Mouse (Mus musculus) heart, postnatal 36 days (tissue): ENCODE measurements around the gene Tcl1. TPM values are rescaled to one million over a fixed set of nuclear protein-coding genes. Genes with fewer than 3 reads are reported as not detected.
A peak's percentile ranks its signal among the peaks of the same experiment; 100 is the strongest.
"Not testable (repeated sequence)": the region's sequence is repeated elsewhere in the genome, so short reads cannot be mapped to it uniquely, and the experiment has no call there.

ENCODE experiments used
- DNase-seq, 2 experiments: peaks; one replicate each; pipeline ENCODE4 v3.0.0; 2021 to 2022
- intact Hi-C: fragments of 180-260 bp; cut with DNase I; formaldehyde crosslinking; loops from one replicate; pipeline ENCODE4 v1.15.1; 2025
- total RNA-seq, 2 experiments: library from RNA; stranded (reverse); gene quantifications; 2 replicates each; pipeline ENCODE4 v1.2.3; 2021

Tcl1 gene
- not detected for total RNA-seq

GRCm38 (mm10) chr12:105222601-105223319 is at the start of gene Tcl1:
Gene Tcl1, minus strand, starts transcription at chr12:105222793.
- no peak for DNase-seq
- intact Hi-C loops, result no loop called here

GRCm38 (mm10) chr12:105271016-105271965 is 48.7 kb upstream of the Tcl1 start:
- intact Hi-C loops, result no loop called here

GRCm38 (mm10) chr12:105267076-105267475 is 44.5 kb upstream of the Tcl1 start:
- no peak for DNase-seq
- intact Hi-C loops, result no loop called here

More at GRCm38 (mm10) chr12:105271016-105271965, 48.7 kb upstream of the Tcl1 start:
- no peak for DNase-seq

GRCm38 (mm10) chr12:105266096-105266495 is 43.5 kb upstream of the Tcl1 start:
- peak; percentile 1 to 25 for DNase-seq
- intact Hi-C loops, result no loop called here

GRCm38 (mm10) chr12:105259221-105259620 is 36.6 kb upstream of the Tcl1 start:
- intact Hi-C loops, result no loop called here
- DNase-seq, result no peak

GRCm38 (mm10) chr12:105258787-105259186 is 36.2 kb upstream of the Tcl1 start:
- DNase-seq, result no peak
- intact Hi-C loops, result no loop called here

GRCm38 (mm10) chr12:105253796-105254195 is 31.2 kb upstream of the Tcl1 start:
- intact Hi-C loops, result no loop called here
- no peak for DNase-seq

GRCm38 (mm10) chr12:105248763-105249233 is 26.2 kb upstream of the Tcl1 start:
- intact Hi-C loops, result no loop called here
- DNase-seq, result peak in 1 of 2 experiments; percentile 1

GRCm38 (mm10) chr12:105239060-105239459 is 16.5 kb upstream of the Tcl1 start:
- intact Hi-C loops, result no loop called here
- no peak for DNase-seq

GRCm38 (mm10) chr12:105235091-105235490 is 12.5 kb upstream of the Tcl1 start:
- no peak for DNase-seq
- intact Hi-C loops, result no loop called here

GRCm38 (mm10) chr12:105234362-105234761 is 11.8 kb upstream of the Tcl1 start:
- no peak for DNase-seq
- intact Hi-C loops, result no loop called here

- intact Hi-C loops, result no loop called here
- no peak for DNase-seq
These were observed 2.2 kb upstream of the Tcl1 start for GRCm38 (mm10) chr12:105224621-105225320.

- intact Hi-C loops, result no loop called here
- no peak for DNase-seq
These were observed 5.4 kb downstream of the Tcl1 start for GRCm38 (mm10) chr12:105217101-105217760.

GRCm38 (mm10) chr12:105209231-105209630 is 13.4 kb downstream of the Tcl1 start:
- no peak for DNase-seq
- intact Hi-C loops, result no loop called here

- intact Hi-C loops, result no loop called here
- DNase-seq, result no peak
These were observed 14.2 kb downstream of the Tcl1 start for GRCm38 (mm10) chr12:105208441-105208840.

- DNase-seq, result no peak
- intact Hi-C loops, result no loop called here
These were observed 15.5 kb downstream of the Tcl1 start for GRCm38 (mm10) chr12:105207071-105207470.

- DNase-seq, intact Hi-C loops: not testable (repeated sequence)
These were observed 20.9 kb downstream of the Tcl1 start, which contains the start of gene Tcl1b4 for GRCm38 (mm10) chr12:105201657-105202056. Gene Tcl1b4, plus strand, starts transcription at chr12:105201957.

- intact Hi-C loops, DNase-seq: not testable (repeated sequence)
These were observed 22.7 kb downstream of the Tcl1 start for GRCm38 (mm10) chr12:105199684-105200497.

GRCm38 (mm10) chr12:105190743-105191142 is 31.9 kb downstream of the Tcl1 start, which contains the start of gene Tcl1b3:
Gene Tcl1b3, plus strand, starts transcription at chr12:105191043.
- DNase-seq, intact Hi-C loops: not testable (repeated sequence)
